Mouse (Mus musculus) limb, embryonic 10.5 days (tissue): ENCODE data around the gene Man1c1. TPM values are rescaled to one million over a fixed set of nuclear protein-coding genes. Genes with fewer than 3 reads are reported as not detected.

Source experiments
- DNase-seq: peaks from one replicate; pipeline ENCODE4 v3.0.0-alpha.2; 2017; ENCODE audit warnings: low spot score
- H3K27ac ChIP-seq: fragments of 300-500 bp; sonication (generic); 2 replicates; pipeline ENCODE4 v1.5.1; 2016; ENCODE audit warnings: mild to moderate bottlenecking
- H3K27me3 ChIP-seq: fragments of 300-500 bp; sonication (generic); 2 replicates; pipeline ENCODE4 v1.6.1; 2016; ENCODE audit warnings: low read depth, mild to moderate bottlenecking; ENCODE audit not compliant: poor library complexity, severe bottlenecking
- H3K36me3 ChIP-seq: fragments of 300-500 bp; sonication (generic); 2 replicates; pipeline ENCODE4 v1.6.1; 2016; ENCODE audit warnings: mild to moderate bottlenecking, moderate library complexity
- H3K4me1 ChIP-seq: fragments of 300-500 bp; sonication (generic); 2 replicates; pipeline ENCODE4 v1.6.1; 2016
- H3K4me3 ChIP-seq: fragments of 300-500 bp; sonication (generic); 2 replicates; pipeline ENCODE4 v1.5.1; 2016; ENCODE audit warnings: mild to moderate bottlenecking, moderate library complexity
- H3K9me3 ChIP-seq: fragments of 300-500 bp; sonication (generic); replicated peaks from 2 replicates; pipeline ENCODE4 v1.6.1; 2016; ENCODE audit warnings: mild to moderate bottlenecking
- WGBS: fragments of 180-500 bp; shearing (Covaris S2); methylation state at CpG from one replicate; pipeline ENCODE4 v1.1.7; 2016; 5-methylcytosine and 5-hydroxymethylcytosine counted together
- polyA plus RNA-seq: library from polyadenylated mRNA; unstranded; fragments of >200 nt; fragmentation: Nextera tagmentation; extraction: Ambion mirVana; gene quantifications from 2 replicates; pipeline ENCODE4 v1.2.1, GENCODE M21; 2016

Gene Man1c1
- polyA plus RNA-seq, 1 experiment from 2014 or later = 2.0 TPM

DNA sequence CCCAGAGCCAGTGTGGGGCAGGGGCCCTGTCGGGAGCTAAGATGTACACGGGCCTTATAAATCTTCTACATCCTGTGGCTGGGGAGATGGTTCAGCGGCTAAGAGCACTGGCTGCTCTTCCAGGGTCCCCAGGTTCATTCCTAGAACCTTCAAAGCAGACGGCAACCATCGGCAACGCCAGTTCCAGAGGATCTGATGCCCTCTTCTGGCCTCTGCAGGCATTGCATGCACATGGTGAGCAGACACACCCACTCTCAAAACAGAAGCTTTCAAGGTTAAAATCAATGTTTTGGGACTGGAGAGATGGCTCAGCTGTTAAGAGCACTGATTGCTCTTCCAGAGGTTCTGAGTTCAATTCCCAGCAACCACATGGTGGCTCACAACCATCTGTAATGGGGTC lies 134.9 kb downstream of the Man1c1 start:
- peak; percentile 56 for DNase-seq
- peaks cover 7% of the 10 kb centered on the region; the same call in 1 of the 2 replicates for H3K4me1 ChIP-seq
- H3K4me3 ChIP-seq = no peak overlapping the region
- H3K27me3 ChIP-seq = peaks cover 16% of the 10 kb centered on the region; the same call in 1 of the 2 replicates
- 73% methylated on average over 6 of the region's 6 CpGs for WGBS
- H3K27ac ChIP-seq = no peak overlapping the region
- peaks cover 7% of the 10 kb centered on the region for H3K36me3 ChIP-seq
- H3K9me3 ChIP-seq = no peaks in the 10 kb centered on the region

GRCm38 (mm10) chr4:134567377-134568226 lies 136.5 kb downstream of the Man1c1 start:
- Histone ChIP-seq H3K36me3 (peaks cover 7% of the 10 kb centered on the region; the same call in 1 of the 2 replicates), H3K4me3 (no peak overlapping the region), H3K27ac (0 out of 2 replicates have a peak overlapping the region, but pooled peaks have one; percentile 10), H3K9me3 (no peaks in the 10 kb centered on the region), H3K4me1 (peaks cover 7% of the 10 kb centered on the region; the same call in 1 of the 2 replicates), H3K27me3 (peaks cover 16% of the 10 kb centered on the region; the same call in 1 of the 2 replicates)
- WGBS = 34% methylated on average over 19 of the region's 19 CpGs
- DNase-seq = no peak

DNA sequence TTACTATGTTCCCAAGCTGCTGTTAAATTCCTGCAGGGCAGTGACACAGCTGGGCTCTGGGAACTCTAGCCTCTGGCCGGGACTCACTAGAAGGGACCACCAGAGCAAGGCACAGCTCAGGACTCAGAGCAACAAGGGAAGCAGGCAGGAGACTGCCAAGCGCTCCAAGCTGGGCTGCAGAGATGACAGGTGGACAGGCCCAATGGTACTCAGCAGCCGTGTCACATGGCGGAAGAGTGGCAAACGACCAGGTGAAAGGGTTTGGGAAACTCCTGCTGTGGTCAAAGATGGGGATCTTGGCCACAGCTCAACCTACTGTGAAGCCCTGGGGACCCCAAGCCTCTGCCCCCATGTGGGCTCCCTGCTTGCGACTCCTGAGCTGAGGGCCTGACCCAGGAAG lies 140.0 kb downstream of the Man1c1 start:
- no peak for DNase-seq
- Histone ChIP-seq H3K27ac (no peak overlapping the region), H3K4me1 (peaks cover 9% of the 10 kb centered on the region), H3K4me3 (no peak overlapping the region), H3K27me3 (peaks cover 16% of the 10 kb centered on the region; the same call in 1 of the 2 replicates), H3K9me3 (no peaks in the 10 kb centered on the region), H3K36me3 (peaks cover 7% of the 10 kb centered on the region; the same call in 1 of the 2 replicates)
- 84% methylated on average over 6 of the region's 6 CpGs for WGBS

- Histone ChIP-seq H3K27ac (no peak overlapping the region), H3K27me3 (peaks cover 11% of the 10 kb centered on the region; the same call in 1 of the 2 replicates), H3K4me1 (peaks cover 13% of the 10 kb centered on the region), H3K36me3 (peaks cover 7% of the 10 kb centered on the region; the same call in 1 of the 2 replicates), H3K4me3 (no peak overlapping the region), H3K9me3 (no peaks in the 10 kb centered on the region)
- 90% methylated on average over 16 of the region's 16 CpGs for WGBS
- no peak for DNase-seq
Observed at GRCm38 (mm10) chr4:134563624-134564023, 140.5 kb downstream of the Man1c1 start.

DNA sequence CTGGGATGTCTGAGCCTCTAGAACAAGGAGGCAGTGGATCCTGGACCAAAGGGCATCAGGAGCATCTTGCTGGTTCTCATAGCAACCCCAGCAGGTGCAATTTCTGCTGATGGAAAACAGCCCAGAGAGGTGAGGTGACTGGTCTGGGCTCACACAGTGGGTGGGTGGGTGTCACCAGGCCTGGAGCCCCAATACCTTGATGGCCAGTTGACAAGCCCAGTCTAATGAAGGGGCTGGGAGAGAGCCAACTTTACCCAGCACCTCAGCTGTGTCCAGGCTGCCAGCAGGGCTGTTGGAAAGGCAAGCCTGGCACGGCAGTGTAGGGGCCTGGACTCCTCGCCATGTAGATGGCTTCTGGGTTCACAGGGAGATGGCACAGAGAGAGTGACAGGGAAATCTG lies 142.1 kb downstream of the Man1c1 start:
- H3K4me3 ChIP-seq = no peak overlapping the region
- peaks cover 19% of the 10 kb centered on the region for H3K4me1 ChIP-seq
- peaks cover 7% of the 10 kb centered on the region; the same call in 1 of the 2 replicates for H3K36me3 ChIP-seq
- no peaks in the 10 kb centered on the region for H3K27me3 ChIP-seq
- no peak overlapping the region for H3K27ac ChIP-seq
- H3K9me3 ChIP-seq = no peaks in the 10 kb centered on the region
- WGBS = 90% methylated on average over 2 of the region's 2 CpGs
- DNase-seq = no peak

GRCm38 (mm10) chr4:134560699-134561098 lies 143.4 kb downstream of the Man1c1 start:
- H3K4me1 ChIP-seq = peaks cover 19% of the 10 kb centered on the region
- H3K9me3 ChIP-seq = no peaks in the 10 kb centered on the region
- H3K27me3 ChIP-seq = no peaks in the 10 kb centered on the region
- peaks cover 7% of the 10 kb centered on the region; the same call in 1 of the 2 replicates for H3K36me3 ChIP-seq
- no peak overlapping the region for H3K4me3 ChIP-seq
- WGBS = 92% methylated on average over 8 of the region's 8 CpGs
- DNase-seq = no peak
- no peak overlapping the region for H3K27ac ChIP-seq

- WGBS = 85% methylated on average over 7 of the region's 7 CpGs
- Histone ChIP-seq H3K4me1 (peaks cover 24% of the 10 kb centered on the region), H3K27me3 (no peaks in the 10 kb centered on the region), H3K9me3 (no peaks in the 10 kb centered on the region), H3K4me3 (no peak overlapping the region), H3K36me3 (no peaks in the 10 kb centered on the region), H3K27ac (peak overlapping the region; percentile 54; the same call in 1 of the 2 replicates)
- DNase-seq = no peak
Observed at GRCm38 (mm10) chr4:134559154-134559553, 144.9 kb downstream of the Man1c1 start.

- WGBS = 44% methylated on average over 9 of the region's 9 CpGs
- Histone ChIP-seq H3K4me3 (no peak overlapping the region), H3K27me3 (no peaks in the 10 kb centered on the region), H3K36me3 (no peaks in the 10 kb centered on the region), H3K27ac (peak overlapping the region; percentile 54), H3K9me3 (no peaks in the 10 kb centered on the region), H3K4me1 (peaks cover 24% of the 10 kb centered on the region)
- DNase-seq = peak; percentile 49
Observed at GRCm38 (mm10) chr4:134558570-134559113, 145.4 kb downstream of the Man1c1 start.

GRCm38 (mm10) chr4:134557626-134558249 lies 146.4 kb downstream of the Man1c1 start:
- Histone ChIP-seq H3K9me3 (no peaks in the 10 kb centered on the region), H3K36me3 (no peaks in the 10 kb centered on the region), H3K27ac (no peak overlapping the region), H3K4me1 (peaks cover 24% of the 10 kb centered on the region), H3K27me3 (no peaks in the 10 kb centered on the region), H3K4me3 (no peak overlapping the region)
- WGBS = 20% methylated on average over 16 of the region's 16 CpGs
- DNase-seq = peak; percentile 58

GRCm38 (mm10) chr4:134555956-134556580 lies 148.0 kb downstream of the Man1c1 start:
- Histone ChIP-seq H3K9me3 (no peaks in the 10 kb centered on the region), H3K4me3 (no peak overlapping the region), H3K36me3 (no peaks in the 10 kb centered on the region), H3K27me3 (no peaks in the 10 kb centered on the region), H3K4me1 (peaks cover 35% of the 10 kb centered on the region), H3K27ac (no peak overlapping the region)
- no peak for DNase-seq
- WGBS = 71% methylated on average over 8 of the region's 8 CpGs

- peaks cover 9% of the 10 kb centered on the region for H3K9me3 ChIP-seq
- H3K27ac ChIP-seq = no peak overlapping the region
- DNase-seq = no peak
- peaks cover 24% of the 10 kb centered on the region for H3K36me3 ChIP-seq
- H3K4me3 ChIP-seq = no peak overlapping the region
- WGBS = 82% methylated on average over 1 of the region's 1 CpGs
- H3K4me1 ChIP-seq = peaks cover 33% of the 10 kb centered on the region
- no peaks in the 10 kb centered on the region for H3K27me3 ChIP-seq
Observed at GRCm38 (mm10) chr4:134553631-134554030, 150.5 kb downstream of the Man1c1 start.

- Histone ChIP-seq H3K4me1 (peaks cover 31% of the 10 kb centered on the region), H3K9me3 (peaks cover 9% of the 10 kb centered on the region), H3K36me3 (peaks cover 43% of the 10 kb centered on the region), H3K4me3 (peak within 1 kb of the TSS; percentile 79), H3K27ac (peak within 1 kb of the TSS; percentile 94), H3K27me3 (no peaks in the 10 kb centered on the region)
- peak; percentile 85 for DNase-seq
- 5% methylated on average over 67 of the region's 67 CpGs for WGBS
Observed at GRCm38 (mm10) chr4:134551494-134552316, 152.4 kb downstream of the Man1c1 start, which contains the start of gene Selenon. TSS of gene Selenon (minus strand) at chr4:134552166.
